In the genomic region with DNA sequence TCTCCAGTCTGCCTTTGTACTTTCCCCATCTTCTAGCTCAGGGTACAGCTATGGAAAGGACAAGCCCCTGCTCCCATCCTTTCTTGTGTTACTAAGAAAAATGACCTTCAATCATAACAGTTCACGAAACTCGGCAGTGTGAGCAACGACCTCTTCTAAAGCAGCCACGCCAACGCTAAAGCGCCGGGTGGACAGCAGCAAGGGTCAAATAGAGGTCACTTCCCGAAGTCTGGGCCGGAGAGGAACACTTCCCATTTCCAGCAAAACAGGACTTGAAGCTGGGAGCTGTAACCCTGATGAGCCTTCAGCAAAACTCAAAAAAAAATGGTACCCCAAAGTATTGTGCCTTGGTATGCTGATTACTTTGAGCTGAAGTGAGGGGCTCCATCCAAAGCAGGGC, we compare ENCODE assay signal across 14 mouse cellular contexts.
A peak's percentile ranks its signal among the peaks of the same experiment; 100 is the strongest.
DNase-seq lines count a peak whose midpoint lies in the region; ATAC-seq lines count a peak whose summit lies in the region.
"Had no signal": no experiment of that assay in that cellular context is flagged by ENCODE, and none has a peak within 500 bp of the region (broad histone marks: within the 10 kb centered on the region; RNA-seq: fewer than 3 reads in every experiment).

No protein-coding gene starts in this region.

- DNase-seq in kidney, adult 18-20 months: no peak
- DNase-seq in urinary bladder, postnatal 14 days (ENCODE audit: low spot score): peak; percentile 12
- DNase-seq in urinary bladder, adult 2 months (ENCODE audit: low spot score): no peak
- DNase-seq in right cerebral cortex, postnatal 10 days (ENCODE audit: low spot score in 2 of 2): no peak
- no peak for DNase-seq in left cerebral cortex, postnatal 14 days (ENCODE audit: low spot score in 2 of 2)
- DNase-seq: cerebellum, postnatal 25 days; thymus, postnatal 4 days had no signal

- H3K27me3 ChIP-seq in kidney, embryonic 14.5 days (ENCODE audit: control insufficient read depth, insufficient read depth, low read length): no peaks in the 10 kb centered on the region
- no peaks in the 10 kb centered on the region for H3K27me3 ChIP-seq in heart, embryonic 15.5 days
- H3K27me3 ChIP-seq: limb, embryonic 15.5 days had no signal

- WGBS in kidney, embryonic 14.5 days: 18% methylated on average over 9 of the region's 9 CpGs
- 10% methylated on average over 9 of the region's 9 CpGs for WGBS in heart, embryonic 15.5 days

- H3K27ac ChIP-seq in kidney, embryonic 14.5 days (ENCODE audit: low read depth, low read length): no peak overlapping the region
- peak overlapping the region; percentile 25; the same call in 1 of the 2 replicates for H3K27ac ChIP-seq in heart, embryonic 15.5 days
- H3K27ac ChIP-seq: heart, adult 2 months; hindbrain, embryonic 14.5 days; limb, embryonic 15.5 days had no signal

- H3K4me1 ChIP-seq in kidney, embryonic 14.5 days (ENCODE audit: control insufficient read depth, insufficient read depth, low read length): peaks cover 9% of the 10 kb centered on the region; the same call in 1 of the 2 replicates
- peaks cover 16% of the 10 kb centered on the region for H3K4me1 ChIP-seq in heart, embryonic 15.5 days (replicated peaks)
- H3K4me1 ChIP-seq: limb, embryonic 15.5 days had no signal

- H3K4me3 ChIP-seq in kidney, embryonic 14.5 days (ENCODE audit: low read length): no peak overlapping the region
- no peak overlapping the region for H3K4me3 ChIP-seq in heart, embryonic 15.5 days
- H3K4me3 ChIP-seq: heart, adult 2 months; limb, embryonic 15.5 days had no signal

- 0 out of 2 replicates have a peak, but pooled peaks have one; percentile 16 for ATAC-seq in kidney, embryonic 14.5 days (ENCODE audit: low FRiP score, low TSS enrichment)
- ATAC-seq in heart, embryonic 15.5 days (replicated peaks; ENCODE audit: insufficient number of reproducible peaks, insufficient read depth, low FRiP score, low read depth): no peak
- ATAC-seq: activated CD4-positive, CD25-positive, alpha-beta regulatory T cell, adult 4 months; CD4-positive, CD25-positive, alpha-beta regulatory T cell, adult 4 months had no signal

- H3K9ac ChIP-seq in kidney, embryonic 14.5 days (ENCODE audit: low read depth, low read length): no peak overlapping the region
- no peak overlapping the region for H3K9ac ChIP-seq in heart, embryonic 15.5 days
- H3K9ac ChIP-seq: hindbrain, embryonic 14.5 days; limb, embryonic 15.5 days had no signal

- H3K36me3 ChIP-seq in kidney, embryonic 14.5 days (ENCODE audit: control insufficient read depth, insufficient read depth, low read length): no peaks in the 10 kb centered on the region
- H3K36me3 ChIP-seq in heart, embryonic 15.5 days: no peaks in the 10 kb centered on the region
- H3K36me3 ChIP-seq: limb, embryonic 15.5 days had no signal

- no peaks in the 10 kb centered on the region for H3K9me3 ChIP-seq in kidney, embryonic 14.5 days (ENCODE audit: control insufficient read depth, low read length)
- H3K9me3 ChIP-seq in heart, embryonic 15.5 days (replicated peaks): no peaks in the 10 kb centered on the region
- H3K9me3 ChIP-seq: limb, embryonic 15.5 days had no signal

- intact Hi-C loops in left cerebral cortex, postnatal 14 days (cut with DNase I): no loop called here

- H3K4me2 ChIP-seq in kidney, embryonic 14.5 days (replicated peaks; ENCODE audit: low read depth, low read length): no peak overlapping the region
- H3K4me2 ChIP-seq in heart, embryonic 15.5 days: no peak overlapping the region
- H3K4me2 ChIP-seq: hindbrain, embryonic 14.5 days; limb, embryonic 15.5 days had no signal
